Mouse (Mus musculus) embryo, embryonic 11 days (tissue): ENCODE measurements around the gene Aldoc.

ENCODE experiments used
- DNase-seq: peaks from one replicate; pipeline ENCODE4 v3.0.0-alpha.2; 2015

The Aldoc gene

DNA sequence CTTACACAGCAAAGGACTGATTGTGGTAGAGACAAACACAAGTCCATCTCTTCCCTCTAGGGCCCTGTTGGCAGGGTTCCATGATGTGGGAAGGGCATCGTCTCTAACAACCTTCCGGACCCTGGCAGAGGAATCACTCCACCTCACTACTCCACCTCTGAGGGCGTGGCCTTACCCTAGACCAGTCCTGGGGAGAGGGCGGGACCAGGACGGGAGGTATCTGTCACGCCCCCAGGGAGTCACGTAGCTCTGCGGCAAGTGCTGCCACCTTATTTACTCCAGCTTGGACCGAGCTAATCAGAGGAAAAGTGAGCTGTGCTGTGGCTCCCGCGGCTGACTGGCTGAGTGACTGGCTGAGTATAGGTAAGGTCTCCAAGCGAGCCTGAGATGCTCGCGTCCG lies at the start of gene Aldoc:
TSS of gene Aldoc (plus strand) at position 109 of the 400 bp plus-strand sequence.
- peak; percentile 87 for DNase-seq

DNA sequence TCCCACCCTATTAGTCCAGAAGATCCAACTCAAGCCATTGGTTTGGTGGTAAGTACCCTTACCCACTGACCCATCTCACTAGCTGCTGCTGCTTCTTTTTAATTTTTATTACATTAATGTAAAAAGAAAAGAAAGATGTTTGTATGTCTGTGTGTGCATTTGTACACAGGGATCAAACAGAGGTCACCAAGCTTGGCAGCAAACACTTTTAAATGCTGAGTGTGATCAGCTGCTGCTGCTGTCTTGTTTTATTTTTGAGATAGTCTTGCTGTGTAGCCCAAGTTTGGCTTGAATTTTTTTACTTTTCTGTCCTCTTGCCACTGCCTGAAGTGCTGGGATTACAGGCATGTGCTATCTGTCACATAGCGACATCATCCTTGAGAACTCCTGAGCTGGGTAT lies 47.2 kb upstream of the Aldoc start:
- no peak for DNase-seq

DNA sequence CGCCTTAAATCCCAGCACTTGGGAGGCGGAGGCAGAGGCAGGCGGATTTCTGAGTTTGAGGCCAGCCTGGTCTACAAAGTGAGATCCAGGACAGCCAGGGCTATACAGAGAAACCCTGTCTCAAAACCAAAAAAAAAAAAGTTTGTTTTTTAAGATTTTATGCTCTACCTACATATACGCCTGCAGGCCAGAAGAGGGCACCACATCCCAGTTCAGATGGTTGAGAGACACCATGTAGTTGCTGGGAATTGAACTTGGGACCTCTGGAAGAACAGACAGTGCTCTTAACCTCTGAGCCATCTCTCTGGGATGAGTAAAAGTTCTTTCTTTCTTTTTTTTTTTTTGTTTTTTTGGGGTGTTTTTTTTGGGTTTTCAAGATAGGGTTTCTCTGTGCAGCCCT lies 46.6 kb upstream of the Aldoc start:
- DNase-seq, result peak; percentile 5

DNA sequence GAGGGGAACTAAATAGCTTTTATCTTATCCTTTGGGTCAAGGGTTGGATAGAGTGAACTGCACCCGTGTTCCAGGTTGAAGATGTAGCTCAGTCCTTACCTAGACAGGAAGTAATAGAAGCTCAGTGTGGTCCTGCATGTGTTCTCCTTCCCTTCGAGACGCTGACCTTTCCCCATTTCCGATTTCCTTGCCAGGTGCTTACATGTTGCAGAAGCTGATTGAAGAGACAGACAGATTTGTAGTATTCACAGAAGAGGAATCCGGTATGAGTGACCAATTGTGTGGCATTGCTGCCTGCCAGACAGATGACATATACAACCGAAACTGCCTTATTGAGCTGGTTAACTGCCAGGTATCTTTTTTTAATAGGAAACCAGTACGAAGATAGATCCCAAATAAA lies 43.9 kb upstream of the Aldoc start:
- no peak for DNase-seq

DNA sequence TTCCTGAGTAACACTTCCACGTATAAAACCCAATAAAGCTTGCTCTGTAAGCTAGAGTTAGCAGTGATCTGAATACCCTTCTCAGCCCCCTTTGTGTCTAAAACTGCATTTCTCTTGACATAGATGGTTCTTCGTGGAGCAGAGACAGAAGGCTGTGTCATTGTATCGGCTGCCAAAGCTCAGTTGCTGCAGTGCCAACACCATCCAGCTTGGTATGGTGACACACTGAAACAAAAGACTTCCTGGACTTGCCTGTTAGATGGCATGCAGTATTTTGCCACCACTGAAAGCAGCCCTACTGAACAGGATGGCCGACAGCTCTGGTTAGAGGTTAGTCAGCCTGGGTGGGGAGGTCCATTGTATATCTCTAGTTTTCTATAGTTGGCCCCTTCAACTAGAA lies 43.2 kb upstream of the Aldoc start:
- no peak for DNase-seq

DNA sequence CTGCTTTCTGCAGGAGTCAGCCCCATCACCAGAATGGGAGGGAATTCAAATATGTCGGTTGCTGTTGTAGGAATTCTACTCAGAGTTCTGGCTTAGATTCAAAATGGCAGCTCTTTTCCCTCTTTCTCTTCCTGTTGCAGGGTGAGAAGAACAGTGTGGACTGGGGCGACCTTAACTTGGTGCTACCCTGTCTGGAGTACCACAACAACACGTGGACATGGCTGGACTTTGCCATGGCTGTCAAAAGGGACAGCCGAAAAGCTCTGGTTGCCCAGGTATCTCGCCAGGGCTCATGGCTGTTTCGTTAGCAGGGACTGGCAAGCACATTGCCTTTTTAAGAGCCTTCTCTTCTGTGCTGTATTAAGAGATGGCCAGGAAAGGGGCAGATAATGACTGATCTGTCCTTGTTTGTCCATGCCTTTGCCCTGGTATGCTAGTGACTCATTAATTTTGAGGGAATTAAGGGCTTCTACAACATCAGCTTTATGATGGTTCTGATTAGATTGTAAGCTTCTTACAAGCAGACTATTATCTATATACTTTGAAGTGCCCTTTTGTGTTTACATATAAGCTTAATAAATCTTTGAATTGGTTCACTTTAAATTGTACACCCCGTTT lies 33.5 kb upstream of the Aldoc start:
- DNase-seq, result no peak

DNA sequence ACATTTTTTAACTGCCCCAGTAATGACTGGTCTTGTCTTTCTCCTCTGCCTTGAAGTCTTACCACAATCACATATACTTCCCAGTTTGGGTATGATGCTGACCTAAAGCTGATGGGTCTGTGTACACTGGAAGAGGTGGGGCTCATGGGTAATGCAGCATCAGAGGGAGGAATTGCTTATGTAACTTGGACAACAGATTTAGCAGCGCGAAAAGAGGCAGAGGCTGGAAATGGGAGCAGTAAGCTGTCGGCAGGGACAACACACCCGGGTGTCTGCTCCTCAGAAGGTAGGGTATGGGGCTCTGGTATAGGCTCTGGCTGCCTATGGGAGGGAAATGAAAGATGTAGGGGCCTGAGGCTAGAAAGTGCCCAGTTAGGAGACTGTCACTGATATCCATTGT lies 32.1 kb upstream of the Aldoc start, which contains the start of gene BC030499:
TSS of gene BC030499 (plus strand) at position 188 of the 400 bp plus-strand sequence.
- no peak for DNase-seq

DNA sequence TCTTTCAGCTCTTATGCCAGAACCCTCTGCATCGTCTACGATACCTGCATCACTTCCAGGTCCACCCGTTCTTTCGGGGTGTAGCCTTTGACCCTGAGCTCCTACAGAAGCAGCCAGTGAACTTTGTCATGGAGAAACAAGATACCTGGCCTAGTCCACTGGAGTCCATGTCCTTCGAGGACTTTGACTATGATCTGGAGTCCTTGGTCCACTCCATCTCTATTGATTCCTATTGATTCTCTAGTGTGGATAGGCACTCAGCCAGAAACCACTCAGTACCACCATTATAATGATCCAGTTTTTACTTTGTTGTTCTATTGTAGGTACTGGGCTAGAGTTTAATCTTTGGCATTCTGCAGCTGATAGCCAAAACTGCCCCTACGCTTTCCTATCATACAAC lies 28.2 kb upstream of the Aldoc start:
- DNase-seq, result no peak

DNA sequence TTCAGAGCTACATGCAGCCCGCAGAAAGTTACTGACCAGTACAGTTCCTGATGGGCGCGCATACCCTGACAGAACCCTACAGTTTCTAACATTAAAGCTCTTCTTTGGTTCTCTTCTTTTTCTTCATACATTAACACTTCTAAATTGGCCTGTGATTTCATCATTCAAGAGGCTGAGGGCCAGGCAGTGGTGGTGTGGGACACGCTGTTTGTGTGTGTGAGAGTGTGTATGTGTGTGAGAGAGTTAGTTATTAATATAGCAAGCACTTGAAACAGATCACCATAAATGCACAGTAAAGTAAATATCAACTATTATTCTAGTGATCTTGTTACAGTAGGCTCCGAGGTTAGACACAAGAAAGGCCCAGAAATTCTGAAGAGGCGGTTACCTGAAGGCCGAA lies 21.9 kb upstream of the Aldoc start:
- no peak for DNase-seq

DNA sequence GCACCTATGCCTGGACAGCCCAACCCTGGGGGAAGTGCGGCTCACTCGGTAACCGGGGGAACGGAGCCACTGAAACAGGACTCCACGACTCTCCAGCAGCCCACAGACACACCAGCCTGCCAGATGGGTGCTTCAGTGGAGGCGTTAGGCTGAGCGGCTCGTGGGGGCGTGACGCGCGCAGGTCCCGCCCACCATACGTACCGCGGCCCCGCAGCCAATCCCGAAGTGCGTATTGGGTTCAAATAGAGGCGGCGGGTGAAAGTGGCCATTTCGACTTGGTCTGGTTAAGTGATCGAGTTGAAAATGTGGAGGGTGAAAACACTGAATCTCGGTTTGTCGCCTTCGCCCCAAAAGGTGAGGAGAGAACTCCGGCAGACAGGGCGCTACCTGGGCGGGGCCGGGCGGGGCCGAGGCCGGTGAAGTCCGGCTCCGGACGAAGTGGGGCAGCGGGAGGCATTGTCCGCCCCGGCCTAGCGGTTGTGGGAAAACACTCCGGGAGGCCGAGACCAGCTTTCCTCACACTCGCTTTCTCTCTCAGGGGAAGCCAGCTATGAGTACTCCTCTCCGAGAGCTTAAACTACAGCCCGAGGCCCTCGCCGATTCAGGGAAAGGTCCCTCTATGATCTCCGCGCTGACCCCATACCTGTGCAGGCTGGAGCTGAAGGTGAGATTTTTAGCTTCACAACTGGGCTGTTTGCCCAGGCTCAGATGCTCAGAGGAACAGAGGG lies 21.2 kb upstream of the Aldoc start, which contains the start of gene Spag5:
TSS of gene Spag5 (plus strand) at position 173 of the 728 bp plus-strand sequence.
- DNase-seq, result peak; percentile 96

DNA sequence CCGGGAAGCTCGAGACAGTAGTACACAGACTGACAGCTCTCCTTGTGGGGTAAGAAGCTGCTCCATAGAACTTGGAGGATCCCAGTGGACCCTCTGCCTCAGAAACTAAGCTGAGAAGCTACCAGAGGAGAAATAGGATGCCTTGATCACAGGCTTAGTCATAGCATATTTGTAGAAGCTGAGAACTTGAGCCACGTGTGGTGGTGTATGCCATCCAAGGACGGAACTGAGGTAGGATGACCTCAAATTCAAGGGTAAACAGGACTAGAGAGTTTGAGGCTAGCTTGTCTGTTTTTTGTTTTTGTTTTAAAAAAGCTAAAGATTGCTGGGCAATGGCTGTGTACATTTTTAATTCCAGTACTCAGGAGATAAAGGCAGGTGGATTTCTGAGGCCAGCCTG lies 17.5 kb upstream of the Aldoc start:
- no peak for DNase-seq

DNA sequence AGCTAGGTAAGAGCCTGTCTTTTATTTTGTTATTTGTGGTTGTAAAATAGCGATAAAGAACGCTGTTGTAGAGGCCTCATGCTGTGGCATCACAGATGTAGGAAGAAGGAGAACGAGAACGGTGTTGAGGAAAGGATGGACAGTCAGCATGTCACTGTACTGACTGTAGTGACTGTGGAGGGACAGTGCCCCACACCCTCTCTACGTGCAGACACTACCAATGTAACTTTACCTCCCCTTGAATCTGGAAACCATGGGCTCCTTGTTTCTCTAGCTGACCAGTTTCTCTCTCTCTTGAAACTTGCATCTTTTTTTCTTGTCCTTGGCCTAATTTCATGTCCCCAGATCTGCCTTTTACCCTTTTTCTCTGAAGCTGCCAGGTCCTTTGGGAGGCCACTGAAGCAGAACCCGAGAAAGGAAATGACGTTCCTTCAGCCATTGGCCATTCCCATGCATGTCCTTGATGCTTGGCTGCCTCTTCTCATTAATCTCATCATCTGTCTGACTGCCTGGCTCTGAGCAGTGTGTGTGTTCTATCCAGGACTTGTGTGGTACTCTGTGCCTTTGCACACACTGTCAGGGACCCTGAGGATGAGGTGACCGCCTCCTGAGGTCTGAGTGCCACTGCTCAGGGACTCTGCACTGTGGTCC lies 11.8 kb upstream of the Aldoc start:
- no peak for DNase-seq

DNA sequence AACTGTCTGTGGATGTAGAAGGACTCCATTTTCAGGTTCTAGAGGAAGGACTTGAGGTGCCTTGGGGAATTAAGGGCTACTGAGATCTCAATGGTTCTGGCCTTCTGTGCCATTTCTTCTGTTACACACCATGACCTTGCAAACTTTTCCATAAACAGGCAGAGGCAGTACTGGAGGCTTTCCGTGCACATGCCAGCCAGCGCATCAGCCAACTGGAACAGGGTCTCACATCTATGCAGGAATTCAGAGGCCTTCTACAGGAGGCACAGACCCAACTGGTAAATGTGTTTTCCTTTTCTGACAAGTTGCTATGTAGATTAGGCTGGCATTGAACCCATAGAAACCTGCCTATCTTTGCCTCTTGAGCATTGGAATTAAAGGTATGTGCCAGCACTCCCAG lies 9.1 kb upstream of the Aldoc start:
- DNase-seq, result no peak

DNA sequence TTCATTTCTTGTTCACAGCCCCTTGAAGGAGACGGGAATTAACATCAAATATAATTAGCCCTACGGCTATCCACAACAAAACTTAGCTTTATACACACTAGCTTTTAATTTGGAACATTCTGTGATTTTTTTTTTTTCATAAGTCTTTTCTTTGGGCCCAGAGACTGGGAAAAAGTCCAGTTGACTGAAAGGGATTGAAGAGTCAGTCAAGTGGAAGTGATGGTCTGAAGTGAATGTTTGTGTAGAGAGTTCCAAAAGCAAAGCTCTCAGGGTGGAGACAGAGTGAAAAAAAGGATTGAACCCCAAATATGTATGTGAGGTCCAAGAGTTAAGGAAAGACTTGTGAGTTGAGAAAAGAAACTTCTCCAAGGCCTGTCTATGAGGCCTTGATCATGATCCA lies 4.4 kb upstream of the Aldoc start:
- DNase-seq, result no peak

DNA sequence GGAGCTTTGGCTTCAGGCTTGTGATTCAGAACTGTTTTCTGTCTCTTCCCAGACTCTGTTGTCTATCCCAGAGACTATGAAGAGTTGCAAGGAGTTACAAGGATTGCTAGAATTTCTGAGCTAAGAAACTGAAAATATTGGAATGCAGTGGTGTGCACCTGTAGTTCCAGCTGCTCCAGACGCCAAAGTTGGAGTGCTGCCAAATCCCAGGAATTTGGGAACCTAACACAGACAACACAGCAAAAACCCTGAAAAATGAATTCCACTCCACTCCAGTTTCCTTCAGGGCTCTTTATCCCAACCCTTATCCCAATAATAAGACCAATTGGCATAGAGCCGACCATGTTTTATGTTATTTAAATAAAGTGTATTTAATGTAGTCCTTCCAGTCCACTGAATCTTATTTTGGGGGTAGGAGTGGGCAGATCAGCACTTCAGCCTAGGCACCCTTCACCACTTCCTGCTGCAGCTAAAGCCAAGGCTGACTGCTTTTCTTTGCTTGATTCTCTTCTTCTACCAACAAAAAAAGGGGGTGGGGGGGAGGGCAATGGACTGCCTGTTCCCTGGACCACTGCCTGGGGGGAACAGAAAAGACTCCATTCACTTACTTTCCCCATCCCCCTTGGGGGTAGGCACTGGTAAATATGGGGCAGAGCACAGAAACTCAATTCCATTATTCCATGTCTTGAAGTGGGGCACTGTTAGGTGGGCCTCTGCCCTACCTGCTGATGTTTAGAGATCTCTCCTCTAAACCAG lies 514 bp upstream of the Aldoc start:
- DNase-seq, result no peak

DNA sequence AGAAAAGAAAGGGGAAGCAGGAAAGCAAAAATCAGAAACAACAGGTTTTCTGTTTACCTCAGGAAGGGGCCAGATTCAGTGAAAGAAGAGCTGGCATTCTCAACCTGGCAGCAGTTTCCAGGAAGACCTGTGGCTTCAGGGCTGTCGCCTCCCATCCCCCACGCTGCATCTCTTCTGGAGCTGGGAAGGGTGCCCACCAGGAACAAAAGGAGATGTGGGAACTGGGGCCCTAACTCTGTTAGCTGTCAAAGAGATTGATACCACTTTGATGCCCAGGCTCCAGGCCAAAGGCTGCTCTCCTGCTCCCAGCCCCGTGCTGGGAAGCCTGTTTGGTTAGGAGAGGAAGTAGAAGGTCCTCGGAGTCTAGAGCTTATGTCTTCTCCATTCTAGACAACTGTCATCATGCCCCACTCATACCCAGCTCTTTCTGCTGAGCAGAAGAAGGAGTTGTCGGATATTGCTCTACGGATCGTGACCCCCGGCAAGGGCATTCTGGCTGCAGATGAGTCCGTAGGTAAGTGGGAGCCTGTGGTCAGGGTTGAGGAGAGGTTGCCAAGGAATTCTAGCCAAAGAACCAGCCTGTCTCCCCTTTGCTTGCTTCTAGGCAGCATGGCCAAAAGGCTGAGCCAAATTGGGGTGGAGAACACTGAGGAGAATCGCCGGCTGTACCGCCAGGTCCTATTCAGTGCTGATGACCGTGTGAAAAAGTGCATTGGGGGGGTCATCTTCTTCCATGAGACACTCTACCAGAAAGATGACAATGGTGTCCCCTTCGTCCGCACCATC lies 1.4 kb downstream of the Aldoc start:
- no peak for DNase-seq

DNA sequence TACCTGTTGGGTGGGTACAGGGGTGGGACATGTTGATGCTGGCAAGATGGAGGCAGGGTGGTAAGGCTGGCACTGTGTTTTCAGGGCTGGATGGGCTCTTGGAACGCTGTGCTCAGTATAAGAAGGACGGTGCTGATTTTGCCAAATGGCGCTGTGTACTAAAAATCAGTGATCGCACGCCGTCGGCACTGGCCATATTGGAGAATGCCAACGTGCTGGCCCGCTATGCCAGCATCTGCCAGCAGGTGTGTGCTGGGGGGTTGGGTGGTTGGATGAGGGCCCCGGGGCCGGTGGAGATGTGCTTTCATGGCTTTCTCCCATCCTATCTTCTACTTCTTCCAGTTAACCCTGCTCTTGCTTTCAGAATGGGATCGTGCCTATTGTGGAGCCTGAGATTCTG lies 2.2 kb downstream of the Aldoc start:
- no peak for DNase-seq

DNA sequence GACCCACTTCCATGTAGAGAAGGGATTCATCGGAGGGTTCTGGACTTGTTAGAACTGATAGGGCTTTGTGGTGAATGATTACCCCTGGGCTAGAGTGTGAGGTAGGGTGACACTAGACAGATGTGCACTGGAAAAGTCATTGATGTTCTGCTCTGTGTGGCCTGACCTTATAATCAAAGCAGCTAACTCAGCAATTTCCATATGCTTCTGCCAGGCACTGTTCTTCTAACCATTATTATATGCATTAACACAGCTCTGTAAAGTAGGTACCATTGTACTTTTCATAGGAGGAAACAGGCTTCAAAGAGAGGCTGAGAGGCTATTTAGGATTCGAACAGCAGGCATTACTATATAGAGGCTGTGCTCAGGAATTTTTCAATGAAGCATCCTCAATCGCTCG lies 4.4 kb downstream of the Aldoc start:
- DNase-seq, result no peak

DNA sequence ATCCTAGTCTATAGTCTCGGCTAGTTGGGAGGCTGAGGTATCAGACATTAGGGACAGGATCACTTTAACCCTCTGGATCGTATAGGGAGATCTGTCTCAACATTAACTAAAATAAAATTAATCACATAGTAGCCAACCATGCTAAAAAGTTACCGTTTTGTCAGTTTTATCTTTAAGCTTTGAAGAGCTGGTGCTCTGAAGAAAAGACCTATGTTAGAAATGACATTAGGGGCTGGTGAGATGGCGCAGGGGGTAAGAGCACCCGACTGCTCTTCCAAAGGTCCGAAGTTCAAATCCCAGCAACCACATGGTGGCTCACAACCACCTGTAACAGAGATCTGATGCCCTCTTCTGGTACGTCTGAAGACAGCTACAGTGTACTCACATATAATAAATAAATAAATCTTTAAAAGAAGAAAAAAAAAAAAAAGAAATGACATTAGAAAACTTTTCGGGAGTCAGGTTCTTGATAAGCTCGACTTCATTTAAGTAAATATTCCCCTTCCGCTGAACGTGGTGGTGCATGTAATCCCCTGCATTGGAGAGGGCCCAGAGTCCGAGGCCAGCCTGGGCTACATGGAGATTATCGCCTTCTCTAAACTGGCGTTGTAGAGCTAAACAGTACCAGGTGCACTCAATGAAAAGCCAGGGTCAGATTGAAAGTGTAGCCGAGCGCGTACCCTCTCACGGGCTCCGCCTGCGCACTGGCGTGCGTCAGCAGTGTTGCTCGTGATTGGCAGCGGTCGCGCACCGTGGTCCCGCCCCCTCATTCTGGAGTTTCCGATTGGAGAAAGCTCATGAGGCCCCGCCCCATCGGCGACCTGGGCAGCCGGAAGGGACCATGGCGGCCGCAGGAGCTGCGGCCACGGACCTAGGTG lies 5.1 kb downstream of the Aldoc start, which contains the start of gene Pigs:
TSS of gene Pigs (plus strand) at position 782 of the 878 bp plus-strand sequence.
- DNase-seq, result peak; percentile 98

DNA sequence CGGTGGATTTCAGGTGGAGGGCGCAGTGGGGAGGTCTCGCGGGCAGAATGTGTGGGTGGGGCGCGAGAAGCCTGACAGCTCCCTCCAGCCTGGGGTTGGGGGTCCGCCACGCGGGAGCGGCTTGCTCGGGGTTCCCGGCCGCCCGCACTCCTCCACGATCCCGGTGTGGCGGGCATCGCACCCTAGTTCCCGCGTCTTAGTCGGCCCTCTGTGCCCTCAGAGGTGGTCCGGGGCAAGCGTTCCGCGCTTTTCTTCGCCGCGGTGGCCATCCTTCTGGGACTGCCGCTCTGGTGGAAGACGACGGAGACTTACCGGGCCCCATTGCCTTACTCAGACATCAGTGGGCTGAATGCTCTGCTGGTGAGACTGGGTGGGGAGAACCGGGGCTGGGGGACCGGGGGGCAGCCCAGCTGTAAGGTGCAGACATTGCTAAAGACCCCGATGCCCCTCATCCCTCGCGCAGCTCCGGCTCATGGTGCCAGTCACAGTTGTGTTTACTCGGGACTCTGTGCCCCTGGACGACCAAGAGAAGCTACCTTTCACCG lies 5.8 kb downstream of the Aldoc start:
- DNase-seq, result no peak

DNA sequence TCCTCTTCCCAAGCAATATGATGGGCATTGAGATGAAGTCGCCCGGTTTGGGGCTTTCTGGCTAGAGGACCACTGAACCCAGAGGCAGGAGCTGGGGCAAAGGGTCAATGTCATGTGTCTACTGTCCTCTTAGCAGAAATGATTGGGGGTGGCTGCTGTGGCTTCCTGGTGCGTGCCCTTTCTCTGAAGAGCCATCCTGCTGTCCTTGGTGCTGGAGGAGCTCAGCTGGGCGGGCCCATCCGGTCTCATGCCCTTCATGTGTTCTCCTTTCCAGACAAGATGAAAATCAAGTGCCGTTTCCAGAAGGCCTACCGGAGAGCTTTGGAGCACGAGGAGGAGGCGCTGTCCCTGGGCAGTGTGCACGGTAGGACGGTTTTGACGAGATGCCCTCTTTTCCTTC lies 9.9 kb downstream of the Aldoc start:
- DNase-seq, result no peak
